Mouse (Mus musculus) hindbrain, embryonic 13.5 days (tissue): ENCODE measurements around the gene Ptrh1. TPM values are rescaled to one million over a fixed set of nuclear protein-coding genes. Genes with fewer than 3 reads are reported as not detected.

ENCODE experiments used
- polyA plus RNA-seq: library from polyadenylated mRNA; unstranded; fragments of >200 nt; fragmentation: Nextera tagmentation; extraction: Ambion mirVana; gene quantifications from 2 replicates; pipeline ENCODE4 v1.2.1, GENCODE M21; 2015

Ptrh1 gene
- polyA plus RNA-seq, 1 experiment from 2014 or later, result 4.5 TPM

Other genes with a start within 250 kb of the Ptrh1 start
- gene Fam102a, start 240.5 kb upstream of the Ptrh1 start, polyA plus RNA-seq, result 7.0 and 7.1 TPM in 2 replicates
- gene Dpm2, start 204.9 kb upstream of the Ptrh1 start, polyA plus RNA-seq, result 142 and 145 TPM in 2 replicates
- 9.0 and 9.6 TPM in 2 replicates for gene Pip5kl1, start 201.0 kb upstream of the Ptrh1 start, polyA plus RNA-seq
- 0.53 and 0.56 TPM in 2 replicates for gene 9430097D07Rik, start 200.1 kb upstream of the Ptrh1 start, polyA plus RNA-seq
- 22.8 and 23.4 TPM in 2 replicates for gene St6galnac4, start 188.7 kb upstream of the Ptrh1 start, polyA plus RNA-seq
- 13.1 and 13.5 TPM in 2 replicates for gene St6galnac6, start 176.1 kb upstream of the Ptrh1 start, polyA plus RNA-seq
- 68.9 and 71.5 TPM in 2 replicates for gene Ak1, start 154.0 kb upstream of the Ptrh1 start, polyA plus RNA-seq
- gene Eng, start 129.2 kb upstream of the Ptrh1 start, polyA plus RNA-seq, result 29.0 and 29.2 TPM in 2 replicates
- 14.5 and 16.4 TPM in 2 replicates for gene Fpgs, start 71.6 kb upstream of the Ptrh1 start, polyA plus RNA-seq
- gene Cdk9, start 62.7 kb upstream of the Ptrh1 start, polyA plus RNA-seq, result 74.9 and 81.9 TPM in 2 replicates
- 41.8 and 50.5 TPM in 2 replicates for gene Sh2d3c, start 54.7 kb upstream of the Ptrh1 start, polyA plus RNA-seq
- gene 6330409D20Rik, start 34.8 kb upstream of the Ptrh1 start, polyA plus RNA-seq, result 3.3 and 3.7 TPM in 2 replicates
- gene Tor2a, start 18.6 kb upstream of the Ptrh1 start, polyA plus RNA-seq, result 54.2 and 54.4 TPM in 2 replicates
- gene Ttc16, start 153 bp upstream of the Ptrh1 start, polyA plus RNA-seq, result 0.56 and 1.8 TPM in 2 replicates
- gene Cfap157, start 8.6 kb downstream of the Ptrh1 start, polyA plus RNA-seq, result 1.0 and 1.5 TPM in 2 replicates
- gene Stxbp1, start 71.5 kb downstream of the Ptrh1 start, polyA plus RNA-seq, result 180 and 193 TPM in 2 replicates
- 31.6 and 32.4 TPM in 2 replicates for gene Fam129b, start 100.3 kb downstream of the Ptrh1 start, polyA plus RNA-seq
- 92.0 and 108 TPM in 2 replicates for gene Rpl12, start 185.8 kb downstream of the Ptrh1 start, polyA plus RNA-seq
- 19.6 and 26.0 TPM in 2 replicates for gene Lrsam1, start 185.8 kb downstream of the Ptrh1 start, polyA plus RNA-seq
- gene Slc2a8, start 206.3 kb downstream of the Ptrh1 start, polyA plus RNA-seq, result 19.8 and 25.7 TPM in 2 replicates